Mouse (Mus musculus) frontal cortex, adult (tissue): ENCODE results near the gene Krt1.

Source experiments
- ATAC-seq: cut with Nextera tagmentation; 2 replicates; pipeline ENCODE4 v1.9.2; 2017; ENCODE audit warnings: mild to moderate bottlenecking, moderate library complexity, mixed read lengths; ENCODE audit not compliant: low TSS enrichment

Krt1 gene

GRCm38 (mm10) chr15:101817875-101818274 is 32.7 kb downstream of the Krt1 start, which contains the start of gene Krt2:
Krt2 (minus strand) TSS chr15:101818169.
- ATAC-seq: no peak

- ATAC-seq: peak; percentile 98
Measured at GRCm38 (mm10) chr15:101803052-101803822, 47.4 kb downstream of the Krt1 start.

- no peak for ATAC-seq
Measured at GRCm38 (mm10) chr15:101802296-101802835, 48.2 kb downstream of the Krt1 start, which contains the start of gene Krt73. Krt73 (minus strand) TSS chr15:101802346.
